Mouse (Mus musculus): ENCODE data around the gene Mpp6.

- no peak for TF ChIP-seq CTCF (IDR thresholded peaks at IDR 0.05; ENCODE audit: low read depth)
- TF ChIP-seq EP300 (IDR thresholded peaks at IDR 0.05; ENCODE audit: low read depth): no peak
Observed at GRCm38 (mm10) chr6:50215986-50216385, 105.9 kb downstream of the Mpp6 start.

Data from liver, postnatal 0 days (tissue).